Comparison of ENCODE assay signal across 19 mouse cellular contexts in genomic region chr17:34962125-34962524, GRCm38 (mm10). TPM values are rescaled to one million over a fixed set of nuclear protein-coding genes. Genes with fewer than 3 reads are reported as not detected.
A peak's percentile ranks its signal among the peaks of the same experiment; 100 is the strongest.
DNase-seq lines count a peak whose midpoint lies in the region; ATAC-seq and TF ChIP-seq lines count a peak whose summit lies in the region.
"Had no signal": no experiment of that assay in that cellular context is flagged by ENCODE, and none has a peak within 500 bp of the region (broad histone marks: within the 10 kb centered on the region; RNA-seq: fewer than 3 reads in every experiment).

No protein-coding gene starts in this region.

- H3K4me2 ChIP-seq in heart, embryonic 12.5 days: no peak overlapping the region
- no peak overlapping the region for H3K4me2 ChIP-seq in kidney, postnatal 0 days (ENCODE audit: low read length)
- no peak overlapping the region for H3K4me2 ChIP-seq in heart, embryonic 16.5 days (ENCODE audit: low read depth, low read length)
- H3K4me2 ChIP-seq in stomach, embryonic 14.5 days (replicated peaks; ENCODE audit: low read depth, low read length): no peak overlapping the region; the same call in 1 of the 2 replicates
- H3K4me2 ChIP-seq: forebrain, embryonic 12.5 days; liver, embryonic 15.5 days; midbrain, embryonic 11.5 days had no signal

- 47% methylated on average over 3 of the region's 3 CpGs for WGBS in heart, embryonic 12.5 days
- 23% methylated on average over 3 of the region's 3 CpGs for WGBS in kidney, postnatal 0 days
- 6% methylated on average over 3 of the region's 3 CpGs for WGBS in heart, embryonic 16.5 days
- WGBS in stomach, embryonic 14.5 days: 11% methylated on average over 3 of the region's 3 CpGs

- peak; percentile 95 for DNase-seq in heart, adult 11 months
- DNase-seq in kidney, postnatal 0 days (ENCODE audit: low spot score): peak; percentile 79
- DNase-seq in kidney, adult 18-20 months: no peak
- no peak for DNase-seq in frontal cortex, postnatal 36 days (ENCODE audit: low spot score in 2 of 2)
- DNase-seq in cerebellum, postnatal 4 days (ENCODE audit: low spot score in 2 of 2): no peak
- DNase-seq: adrenal gland, postnatal 36 days; B cell, adult 2 months; cerebellum, adult 18-20 months; embryo, embryonic 11 days; spleen, adult 18-20 months had no signal

- H3K27me3 ChIP-seq in heart, embryonic 12.5 days (replicated peaks): peaks cover 25% of the 10 kb centered on the region; the same call in 1 of the 2 replicates
- H3K27me3 ChIP-seq in kidney, postnatal 0 days (ENCODE audit: insufficient read depth, low read length): no peaks in the 10 kb centered on the region
- no peaks in the 10 kb centered on the region; the same call in 1 of the 2 replicates for H3K27me3 ChIP-seq in heart, embryonic 16.5 days (ENCODE audit: control insufficient read depth, insufficient read depth, low read length)
- H3K27me3 ChIP-seq in stomach, embryonic 14.5 days (ENCODE audit: control insufficient read depth, insufficient read depth, low read length): no peaks in the 10 kb centered on the region

- TF ChIP-seq CTCF in kidney, postnatal 0 days (IDR thresholded peaks at IDR 0.05; ENCODE audit: low read depth): no peak

- ATAC-seq in heart, embryonic 12.5 days (ENCODE audit: insufficient number of reproducible peaks, low FRiP score): no peak
- ATAC-seq in kidney, postnatal 0 days (replicated peaks; ENCODE audit: low FRiP score, low read depth): no peak
- no peak for ATAC-seq in heart, embryonic 16.5 days (replicated peaks; ENCODE audit: extremely low read depth, insufficient read depth, low FRiP score)
- no peak for ATAC-seq in stomach, embryonic 14.5 days (ENCODE audit: insufficient number of reproducible peaks, insufficient read depth, low FRiP score, low read depth)

- H3K36me3 ChIP-seq in heart, embryonic 12.5 days: no peaks in the 10 kb centered on the region
- no peaks in the 10 kb centered on the region for H3K36me3 ChIP-seq in kidney, postnatal 0 days (ENCODE audit: insufficient read depth, low read length)
- no peaks in the 10 kb centered on the region for H3K36me3 ChIP-seq in heart, embryonic 16.5 days (ENCODE audit: control insufficient read depth, insufficient read depth)
- no peaks in the 10 kb centered on the region for H3K36me3 ChIP-seq in stomach, embryonic 14.5 days (ENCODE audit: control insufficient read depth, insufficient read depth, low read length)
- H3K36me3 ChIP-seq: forebrain, embryonic 12.5 days; G1E; liver, embryonic 15.5 days had no signal

- no peak overlapping the region for H3K9ac ChIP-seq in heart, embryonic 12.5 days
- no peak overlapping the region for H3K9ac ChIP-seq in kidney, postnatal 0 days (ENCODE audit: low read depth, low read length)
- H3K9ac ChIP-seq in heart, embryonic 16.5 days (ENCODE audit: low read length): no peak overlapping the region
- no peak overlapping the region for H3K9ac ChIP-seq in stomach, embryonic 14.5 days (replicated peaks; ENCODE audit: low read depth, low read length)
- H3K9ac ChIP-seq: forebrain, embryonic 12.5 days; liver, embryonic 15.5 days had no signal

- no peak overlapping the region for H3K4me3 ChIP-seq in heart, embryonic 12.5 days
- H3K4me3 ChIP-seq in kidney, postnatal 0 days (replicated peaks; ENCODE audit: low read depth, low read length): no peak overlapping the region
- no peak overlapping the region for H3K4me3 ChIP-seq in heart, embryonic 16.5 days (ENCODE audit: low read length)
- no peak overlapping the region for H3K4me3 ChIP-seq in stomach, embryonic 14.5 days (ENCODE audit: low read depth, low read length)
- H3K4me3 ChIP-seq: forebrain, embryonic 12.5 days; liver, embryonic 15.5 days had no signal

- no peaks in the 10 kb centered on the region for H3K9me3 ChIP-seq in heart, embryonic 12.5 days (replicated peaks)
- H3K9me3 ChIP-seq in kidney, postnatal 0 days (replicated peaks; ENCODE audit: low read length): no peaks in the 10 kb centered on the region
- no peaks in the 10 kb centered on the region for H3K9me3 ChIP-seq in heart, embryonic 16.5 days (replicated peaks; ENCODE audit: control insufficient read depth, low read length)
- no peaks in the 10 kb centered on the region for H3K9me3 ChIP-seq in stomach, embryonic 14.5 days (ENCODE audit: control insufficient read depth, low read depth, low read length)
- H3K9me3 ChIP-seq: forebrain, embryonic 12.5 days; liver, embryonic 15.5 days had no signal

- peaks cover 4% of the 10 kb centered on the region for H3K4me1 ChIP-seq in heart, embryonic 12.5 days (replicated peaks)
- H3K4me1 ChIP-seq in kidney, postnatal 0 days (replicated peaks; ENCODE audit: insufficient read depth, low read length): peaks cover 6% of the 10 kb centered on the region; the same call in 1 of the 2 replicates
- peaks cover 6% of the 10 kb centered on the region for H3K4me1 ChIP-seq in heart, embryonic 16.5 days (ENCODE audit: control insufficient read depth, insufficient read depth, low read length)
- H3K4me1 ChIP-seq in stomach, embryonic 14.5 days (ENCODE audit: control insufficient read depth, insufficient read depth, low read length): peaks cover 14% of the 10 kb centered on the region; the same call in 1 of the 2 replicates

- no peak overlapping the region for H3K27ac ChIP-seq in heart, embryonic 12.5 days (ENCODE audit: poor library complexity, severe bottlenecking)
- H3K27ac ChIP-seq in kidney, postnatal 0 days: peak overlapping the region; percentile 63
- peak overlapping the region; percentile 7; the same call in 1 of the 2 replicates for H3K27ac ChIP-seq in heart, embryonic 16.5 days (ENCODE audit: low read length)
- H3K27ac ChIP-seq in stomach, embryonic 14.5 days (ENCODE audit: low read length): peak overlapping the region; percentile 36; the same call in 1 of the 2 replicates
- H3K27ac ChIP-seq: forebrain, embryonic 12.5 days; liver, embryonic 15.5 days had no signal

RNA-seq across cellular contexts. Expression of gene Hspa1b, which starts 3.1 kb away (rescaled TPM):
- polyA plus RNA-seq in heart, embryonic 12.5 days (2016; fragmentation: Nextera tagmentation; extraction: Ambion mirVana): 0.12 and 0.13 TPM in 2 replicates
- polyA plus RNA-seq in kidney, postnatal 0 days (2015; fragmentation: Nextera tagmentation; extraction: Ambion mirVana): 2.2 and 2.6 TPM in 2 replicates
- 0.11 and 0.18 TPM in 2 replicates for polyA plus RNA-seq in heart, embryonic 16.5 days (2015; fragmentation: Nextera tagmentation; extraction: Ambion mirVana)
- polyA plus RNA-seq in stomach, embryonic 14.5 days (2014; fragmentation: Nextera tagmentation; extraction: Ambion mirVana): 0.54 and 0.84 TPM in 2 replicates

RNA-seq across cellular contexts. Expression of gene Gm20481, which starts 7.6 kb away (rescaled TPM):
- not detected in 2 replicates for polyA plus RNA-seq in heart, embryonic 12.5 days (2016; fragmentation: Nextera tagmentation; extraction: Ambion mirVana)
- not detected in 2 replicates for polyA plus RNA-seq in kidney, postnatal 0 days (2015; fragmentation: Nextera tagmentation; extraction: Ambion mirVana)
- not detected in 2 replicates for polyA plus RNA-seq in heart, embryonic 16.5 days (2015; fragmentation: Nextera tagmentation; extraction: Ambion mirVana)
- 0.66 TPM in 1 of 2 replicates, not detected in the other for polyA plus RNA-seq in stomach, embryonic 14.5 days (2014; fragmentation: Nextera tagmentation; extraction: Ambion mirVana)
- polyA plus RNA-seq: forebrain, embryonic 12.5 days; G1E; large intestine, adult 2 months; liver, embryonic 15.5 days; midbrain, embryonic 11.5 days; thymus, postnatal 0 days had no signal

RNA-seq across cellular contexts. Expression of gene Hspa1a, which starts 9.8 kb away (rescaled TPM):
- polyA plus RNA-seq in heart, embryonic 12.5 days (2016; fragmentation: Nextera tagmentation; extraction: Ambion mirVana): 6.2 and 6.4 TPM in 2 replicates
- 22.4 and 23.5 TPM in 2 replicates for polyA plus RNA-seq in kidney, postnatal 0 days (2015; fragmentation: Nextera tagmentation; extraction: Ambion mirVana)
- polyA plus RNA-seq in heart, embryonic 16.5 days (2015; fragmentation: Nextera tagmentation; extraction: Ambion mirVana): 3.9 and 4.4 TPM in 2 replicates
- 4.9 and 6.0 TPM in 2 replicates for polyA plus RNA-seq in stomach, embryonic 14.5 days (2014; fragmentation: Nextera tagmentation; extraction: Ambion mirVana)

RNA-seq across cellular contexts. Expression of gene Hspa1l, which starts 10.4 kb away (rescaled TPM):
- 2.9 and 3.1 TPM in 2 replicates for polyA plus RNA-seq in heart, embryonic 12.5 days (2016; fragmentation: Nextera tagmentation; extraction: Ambion mirVana)
- polyA plus RNA-seq in kidney, postnatal 0 days (2015; fragmentation: Nextera tagmentation; extraction: Ambion mirVana): 0.54 and 0.72 TPM in 2 replicates
- 3.1 and 4.2 TPM in 2 replicates for polyA plus RNA-seq in heart, embryonic 16.5 days (2015; fragmentation: Nextera tagmentation; extraction: Ambion mirVana)
- polyA plus RNA-seq in stomach, embryonic 14.5 days (2014; fragmentation: Nextera tagmentation; extraction: Ambion mirVana): 0.73 and 0.75 TPM in 2 replicates
- polyA plus RNA-seq: G1E had no signal

RNA-seq across cellular contexts. Expression of gene Lsm2, which starts 19.5 kb away (rescaled TPM):
- polyA plus RNA-seq in heart, embryonic 12.5 days (2016; fragmentation: Nextera tagmentation; extraction: Ambion mirVana): 143 and 145 TPM in 2 replicates
- polyA plus RNA-seq in kidney, postnatal 0 days (2015; fragmentation: Nextera tagmentation; extraction: Ambion mirVana): 133 and 141 TPM in 2 replicates
- polyA plus RNA-seq in heart, embryonic 16.5 days (2015; fragmentation: Nextera tagmentation; extraction: Ambion mirVana): 132 and 134 TPM in 2 replicates
- 177 and 205 TPM in 2 replicates for polyA plus RNA-seq in stomach, embryonic 14.5 days (2014; fragmentation: Nextera tagmentation; extraction: Ambion mirVana)

Comparison
In these comparisons a context has a peak if more than half of its experiments do, and no peak if none do; other contexts are left out.
1. DNase-seq: peak in heart, adult 11 months (single experiment) and kidney, postnatal 0 days (single experiment); none in kidney, adult 18-20 months (single experiment), frontal cortex, postnatal 36 days (0 of 2) and cerebellum, postnatal 4 days (0 of 2).